Mouse (Mus musculus) embryonic facial prominence, embryonic 12.5 days (tissue): Measurements from ENCODE around the gene Swsap1. TPM values are rescaled to one million over a fixed set of nuclear protein-coding genes. Genes with fewer than 3 reads are reported as not detected.
A peak's percentile ranks its signal among the peaks of the same experiment; 100 is the strongest.

Source experiments
- ATAC-seq: fragments of 200-750 bp; cut with Nextera tagmentation; 2 replicates; pipeline ENCODE4 v1.8.0; 2017; ENCODE audit not compliant: insufficient number of reproducible peaks, insufficient read depth, low FRiP score, low TSS enrichment
- H3K27ac ChIP-seq: fragments of 300-500 bp; sonication (generic); 2 replicates; pipeline ENCODE4 v1.5.1; 2016; ENCODE audit warnings: mild to moderate bottlenecking
- H3K27me3 ChIP-seq: fragments of 300-500 bp; sonication (generic); 2 replicates; pipeline ENCODE4 v1.6.1; 2016; ENCODE audit warnings: mild to moderate bottlenecking, moderate library complexity
- H3K36me3 ChIP-seq: fragments of 300-500 bp; sonication (generic); 2 replicates; pipeline ENCODE4 v1.6.1; 2016; ENCODE audit warnings: mild to moderate bottlenecking
- H3K4me1 ChIP-seq: fragments of 300-500 bp; sonication (generic); 2 replicates; pipeline ENCODE4 v1.6.1; 2016
- H3K4me2 ChIP-seq: fragments of 300-500 bp; sonication (generic); replicated peaks from 2 replicates; pipeline ENCODE4 v1.6.1; 2016; ENCODE audit warnings: mild to moderate bottlenecking, moderate library complexity
- H3K4me3 ChIP-seq: fragments of 300-500 bp; sonication (generic); 2 replicates; pipeline ENCODE4 v1.5.1; 2016; ENCODE audit warnings: mild to moderate bottlenecking
- H3K9ac ChIP-seq: fragments of 300-500 bp; sonication (generic); 2 replicates; pipeline ENCODE4 v1.6.1; 2016; ENCODE audit warnings: mild to moderate bottlenecking, moderate library complexity
- H3K9me3 ChIP-seq: fragments of 300-500 bp; sonication (generic); 2 replicates; pipeline ENCODE4 v1.6.1; 2016; ENCODE audit warnings: mild to moderate bottlenecking, moderate library complexity
- WGBS: fragments of 180-500 bp; shearing (Covaris S2); methylation state at CpG from one replicate; pipeline ENCODE4 v1.1.7; 2016; 5-methylcytosine and 5-hydroxymethylcytosine counted together
- polyA plus RNA-seq: library from polyadenylated mRNA; unstranded; fragments of >200 nt; fragmentation: Nextera tagmentation; extraction: Ambion mirVana; gene quantifications from 2 replicates; pipeline ENCODE4 v1.2.1, GENCODE M21; 2016

Gene Swsap1
- polyA plus RNA-seq, 1 experiment from 2014 or later, result 5.6 TPM

GRCm38 (mm10) chr9:21976626-21977175, 21.1 kb downstream of the Swsap1 start:
- 87% methylated on average over 10 of the region's 10 CpGs for WGBS
- H3K9me3 ChIP-seq, result no peaks in the 10 kb centered on the region
- H3K4me2 ChIP-seq, result no peak overlapping the region
- H3K36me3 ChIP-seq, result no peaks in the 10 kb centered on the region
- no peak overlapping the region for H3K4me3 ChIP-seq
- H3K27ac ChIP-seq, result no peak overlapping the region
- no peaks in the 10 kb centered on the region for H3K27me3 ChIP-seq
- no peak for ATAC-seq
- no peaks in the 10 kb centered on the region for H3K4me1 ChIP-seq
- H3K9ac ChIP-seq, result no peak overlapping the region

- Histone ChIP-seq H3K4me1 (no peaks in the 10 kb centered on the region), H3K9ac (no peak overlapping the region), H3K9me3 (no peaks in the 10 kb centered on the region), H3K4me3 (no peak overlapping the region), H3K36me3 (no peaks in the 10 kb centered on the region), H3K27ac (no peak overlapping the region), H3K27me3 (no peaks in the 10 kb centered on the region), H3K4me2 (no peak overlapping the region)
- ATAC-seq, result no peak
- 82% methylated on average over 5 of the region's 5 CpGs for WGBS
Measured at GRCm38 (mm10) chr9:21977331-21977730, 21.8 kb downstream of the Swsap1 start.

- no peaks in the 10 kb centered on the region for H3K36me3 ChIP-seq
- WGBS, result 29% methylated on average over 2 of the region's 2 CpGs
Measured at GRCm38 (mm10) chr9:21977972-21978371, 22.4 kb downstream of the Swsap1 start.

GRCm38 (mm10) chr9:21978398-21979128, 23.0 kb downstream of the Swsap1 start:
- H3K4me3 ChIP-seq, result no peak overlapping the region
- no peak overlapping the region for H3K9ac ChIP-seq
- 94% methylated on average over 4 of the region's 4 CpGs for WGBS
- no peaks in the 10 kb centered on the region for H3K36me3 ChIP-seq
- no peaks in the 10 kb centered on the region for H3K4me1 ChIP-seq
- H3K27me3 ChIP-seq, result no peaks in the 10 kb centered on the region
- H3K27ac ChIP-seq, result no peak overlapping the region
- ATAC-seq, result no peak
- no peak overlapping the region for H3K4me2 ChIP-seq
- no peaks in the 10 kb centered on the region for H3K9me3 ChIP-seq

More at GRCm38 (mm10) chr9:21977972-21978371, 22.4 kb downstream of the Swsap1 start:
- Histone ChIP-seq H3K9ac (no peak overlapping the region), H3K27ac (no peak overlapping the region), H3K9me3 (no peaks in the 10 kb centered on the region), H3K4me3 (no peak overlapping the region), H3K27me3 (no peaks in the 10 kb centered on the region), H3K4me1 (no peaks in the 10 kb centered on the region), H3K4me2 (no peak overlapping the region)
- no peak for ATAC-seq

- ATAC-seq, result no peak
- Histone ChIP-seq H3K27ac (no peak overlapping the region), H3K4me1 (peaks cover 9% of the 10 kb centered on the region), H3K9ac (no peak overlapping the region), H3K4me2 (no peak overlapping the region), H3K27me3 (peaks cover 46% of the 10 kb centered on the region), H3K9me3 (no peaks in the 10 kb centered on the region), H3K4me3 (no peak overlapping the region), H3K36me3 (no peaks in the 10 kb centered on the region)
- 18% methylated on average over 3 of the region's 3 CpGs for WGBS
Measured at GRCm38 (mm10) chr9:21983911-21984310, 28.4 kb downstream of the Swsap1 start.

- Histone ChIP-seq H3K27ac (no peak overlapping the region), H3K4me1 (peaks cover 19% of the 10 kb centered on the region), H3K9me3 (no peaks in the 10 kb centered on the region), H3K4me2 (peak overlapping the region; percentile 64), H3K27me3 (peaks cover 84% of the 10 kb centered on the region), H3K36me3 (no peaks in the 10 kb centered on the region), H3K9ac (no peak overlapping the region), H3K4me3 (peak overlapping the region; percentile 32; the same call in 1 of the 2 replicates)
- ATAC-seq, result no peak
- 8% methylated on average over 36 of the region's 36 CpGs for WGBS
Measured at GRCm38 (mm10) chr9:21987592-21988342, 32.2 kb downstream of the Swsap1 start.

- H3K4me2 ChIP-seq, result peak overlapping the region; percentile 64
- peaks cover 19% of the 10 kb centered on the region for H3K4me1 ChIP-seq
- peak overlapping the region; percentile 32 for H3K4me3 ChIP-seq
- peak overlapping the region; percentile 36 for H3K9ac ChIP-seq
- no peaks in the 10 kb centered on the region for H3K36me3 ChIP-seq
- no peaks in the 10 kb centered on the region for H3K9me3 ChIP-seq
- WGBS, result 2% methylated on average over 32 of the region's 32 CpGs
- peaks cover 91% of the 10 kb centered on the region for H3K27me3 ChIP-seq
- no peak overlapping the region for H3K27ac ChIP-seq
- no peak for ATAC-seq
Measured at GRCm38 (mm10) chr9:21988421-21989101, 33.0 kb downstream of the Swsap1 start.

GRCm38 (mm10) chr9:21989230-21990110, 33.9 kb downstream of the Swsap1 start, which contains the start of gene Rgl3:
TSS of gene Rgl3 (minus strand) at chr9:21989446.
- H3K27me3 ChIP-seq, result peaks cover 91% of the 10 kb centered on the region
- peak within 1 kb of the TSS; percentile 64 for H3K4me2 ChIP-seq
- no peaks in the 10 kb centered on the region for H3K36me3 ChIP-seq
- no peak within 1 kb of the TSS for H3K27ac ChIP-seq
- no peak for ATAC-seq
- peak within 1 kb of the TSS; percentile 36 for H3K9ac ChIP-seq
- peak within 1 kb of the TSS; percentile 32 for H3K4me3 ChIP-seq
- no peaks in the 10 kb centered on the region for H3K9me3 ChIP-seq
- peaks cover 19% of the 10 kb centered on the region for H3K4me1 ChIP-seq
- under 1% methylated on average over 42 of the region's 42 CpGs for WGBS

GRCm38 (mm10) chr9:21992227-21992626, 36.7 kb downstream of the Swsap1 start:
- no peak overlapping the region for H3K9ac ChIP-seq
- H3K27me3 ChIP-seq, result peaks cover 66% of the 10 kb centered on the region
- no peak overlapping the region for H3K4me3 ChIP-seq
- H3K9me3 ChIP-seq, result no peaks in the 10 kb centered on the region
- 81% methylated on average over 4 of the region's 4 CpGs for WGBS
- no peaks in the 10 kb centered on the region for H3K36me3 ChIP-seq
- H3K4me2 ChIP-seq, result no peak overlapping the region
- ATAC-seq, result no peak
- H3K4me1 ChIP-seq, result peaks cover 19% of the 10 kb centered on the region
- H3K27ac ChIP-seq, result no peak overlapping the region

- H3K4me2 ChIP-seq, result no peak overlapping the region
- ATAC-seq, result no peak
- no peaks in the 10 kb centered on the region for H3K36me3 ChIP-seq
- H3K9me3 ChIP-seq, result no peaks in the 10 kb centered on the region
- H3K4me1 ChIP-seq, result no peaks in the 10 kb centered on the region
- H3K4me3 ChIP-seq, result no peak overlapping the region
- H3K27me3 ChIP-seq, result peaks cover 25% of the 10 kb centered on the region
- 81% methylated on average over 3 of the region's 3 CpGs for WGBS
- no peak overlapping the region for H3K27ac ChIP-seq
- no peak overlapping the region for H3K9ac ChIP-seq
Measured at GRCm38 (mm10) chr9:21996178-21996867, 40.8 kb downstream of the Swsap1 start.
